Mouse (Mus musculus) kidney, adult 11 months (tissue): ENCODE data around the gene Lnpep.
"Not testable (repeated sequence)": the region's sequence is repeated elsewhere in the genome, so short reads cannot be mapped to it uniquely, and the experiment has no call there.

Source experiments
- DNase-seq: peaks from one replicate; pipeline ENCODE4 v3.0.0; 2022

Lnpep gene

GRCm38 (mm10) chr17:17608416-17608988, 16.3 kb downstream of the Lnpep start:
- no peak for DNase-seq

DNA sequence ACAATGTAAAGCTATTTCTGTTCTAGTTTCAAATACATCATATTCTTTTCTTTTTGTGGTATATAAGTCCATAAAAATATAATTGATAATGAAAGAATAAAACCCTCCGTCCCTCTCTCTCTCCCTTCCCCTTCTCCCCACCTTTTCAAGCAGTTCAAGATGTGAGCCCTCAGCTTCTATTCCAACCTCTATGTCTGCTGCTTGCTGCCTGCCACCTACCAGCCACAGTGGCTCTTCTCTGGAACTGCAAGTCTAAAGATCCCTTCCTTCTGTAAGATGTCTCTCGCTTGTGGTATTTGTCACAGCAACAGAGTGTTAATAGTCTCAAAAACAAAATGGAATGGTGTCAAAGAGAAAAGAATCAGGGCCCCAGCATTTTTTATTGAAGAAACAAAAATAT, 20.3 kb downstream of the Lnpep start:
- no peak for DNase-seq

DNA sequence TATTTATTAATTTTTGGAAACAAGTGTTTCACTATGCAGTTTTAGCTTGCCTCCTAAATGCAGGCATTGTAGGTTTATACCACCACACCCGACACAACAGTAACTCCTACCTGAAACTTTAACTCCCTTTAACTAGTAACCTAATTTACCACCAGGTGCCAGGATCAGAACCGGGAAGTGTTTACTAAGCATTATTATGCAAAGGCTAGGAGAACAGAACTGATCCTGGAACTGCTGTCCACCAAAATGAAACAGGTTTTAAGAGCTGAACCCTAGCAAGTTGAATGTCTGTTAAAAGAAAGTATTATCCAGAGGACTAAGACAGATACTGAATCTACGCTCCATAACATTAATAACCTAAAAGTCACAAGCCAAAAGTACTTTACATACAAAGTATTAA, 21.2 kb downstream of the Lnpep start:
- no peak for DNase-seq

GRCm38 (mm10) chr17:17602786-17603185, 22.1 kb downstream of the Lnpep start:
- DNase-seq = no peak

DNA sequence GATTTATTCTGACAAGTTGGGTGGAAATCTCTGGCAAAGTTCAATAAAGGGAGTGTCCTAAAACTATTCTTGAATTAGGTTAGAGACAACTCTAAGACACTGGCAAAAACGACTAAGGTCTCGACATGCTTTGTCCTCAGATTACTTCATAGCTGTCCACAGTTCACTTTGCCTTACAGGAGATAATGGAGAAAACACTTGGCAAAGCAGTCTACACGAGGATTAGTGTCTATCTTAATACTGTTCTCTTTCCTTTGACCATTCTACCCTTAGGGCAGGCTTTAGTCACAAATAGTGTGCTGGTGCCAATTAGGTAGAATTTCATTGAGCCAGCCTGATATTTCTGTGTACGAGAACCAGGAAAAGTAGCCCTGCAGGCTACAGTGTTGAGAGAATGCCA, 22.5 kb downstream of the Lnpep start:
- DNase-seq = no peak

DNA sequence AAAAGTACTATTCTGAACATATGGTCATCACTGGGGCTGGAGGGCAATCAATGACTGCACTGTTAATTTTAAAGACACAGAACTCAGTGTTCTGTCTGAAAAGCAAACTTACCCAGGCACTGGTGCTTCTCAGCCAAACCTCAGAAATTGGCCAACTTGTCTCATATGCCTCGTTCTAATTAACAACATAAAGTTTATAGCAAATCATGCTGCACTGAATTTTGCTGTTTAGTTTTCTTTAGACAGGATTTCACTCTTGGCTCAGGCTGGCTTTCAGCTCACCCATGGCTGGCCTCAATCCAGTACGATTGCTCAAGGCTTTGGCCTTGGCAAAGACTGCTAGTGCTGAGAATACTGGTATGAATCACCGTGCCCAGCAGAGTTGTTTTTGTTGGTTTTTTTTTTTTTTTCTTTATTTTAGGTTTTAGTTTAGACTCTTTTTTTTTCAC, 24.0 kb downstream of the Lnpep start:
- peak; percentile 74 for DNase-seq

- DNase-seq = no peak
Observed at GRCm38 (mm10) chr17:17600001-17600400, 24.8 kb downstream of the Lnpep start.

DNA sequence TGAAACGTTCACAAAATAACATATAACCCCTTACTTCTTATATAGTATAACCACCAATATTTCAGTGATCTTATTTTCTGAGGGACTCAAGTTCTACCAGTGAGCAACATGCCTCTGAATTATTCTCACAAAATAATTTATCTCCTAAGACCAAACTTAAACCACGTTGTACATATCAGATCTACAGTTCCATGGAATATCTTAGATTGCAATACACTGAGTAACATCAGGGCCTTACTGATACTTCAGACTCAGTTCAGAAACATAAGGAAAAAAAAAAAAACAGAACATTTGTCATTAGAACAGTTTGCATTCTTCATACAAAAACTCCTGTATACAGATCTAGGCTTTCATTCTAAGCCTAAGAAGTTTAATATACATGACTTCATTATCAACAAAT, 26.5 kb downstream of the Lnpep start:
- no peak for DNase-seq

DNA sequence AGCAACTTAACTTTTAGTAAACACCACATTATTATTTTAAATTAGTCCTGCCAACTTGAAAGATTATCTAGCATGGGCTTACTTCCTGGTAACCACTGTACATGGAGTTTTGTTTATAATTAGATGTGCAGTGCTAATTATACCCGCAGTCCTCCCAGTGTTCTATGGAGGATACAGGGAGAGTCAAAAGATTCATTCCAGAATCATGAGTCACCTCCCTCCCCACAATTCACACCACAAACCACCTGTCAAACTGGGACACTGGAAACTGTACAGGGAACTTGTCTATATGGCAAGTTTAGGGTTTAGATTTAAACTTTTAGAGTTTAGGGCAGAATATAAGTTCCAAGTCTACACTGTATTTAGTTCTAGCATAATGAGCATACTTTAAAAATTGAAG, 31.9 kb downstream of the Lnpep start:
- DNase-seq = no peak

- no peak for DNase-seq
Observed at GRCm38 (mm10) chr17:17587333-17588047, 37.4 kb downstream of the Lnpep start.

- DNase-seq = no peak
Observed at GRCm38 (mm10) chr17:17585115-17585514, 39.7 kb downstream of the Lnpep start.

DNA sequence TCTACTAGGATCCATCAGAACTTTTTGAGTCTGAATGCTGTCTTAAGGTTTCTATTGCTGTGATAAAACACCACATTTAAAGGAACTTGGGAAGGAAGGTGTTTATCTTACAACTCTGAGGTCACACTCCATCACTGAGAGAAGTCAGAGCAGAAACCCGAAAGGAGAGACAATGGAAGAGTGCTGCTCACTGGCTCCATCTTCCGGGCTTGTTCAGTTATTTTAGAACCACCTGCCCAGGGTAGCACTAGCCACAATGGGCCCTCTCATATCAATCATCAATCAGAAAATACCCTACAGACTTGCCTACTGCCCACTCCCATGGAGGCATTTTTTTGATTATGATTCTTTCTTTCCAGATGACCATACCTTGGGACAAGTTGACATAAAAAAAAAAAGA, 41.0 kb downstream of the Lnpep start:
- DNase-seq = no peak

- no peak for DNase-seq
Observed at GRCm38 (mm10) chr17:17581234-17581633, 43.6 kb downstream of the Lnpep start.

- DNase-seq = no peak
Observed at GRCm38 (mm10) chr17:17576399-17576798, 48.5 kb downstream of the Lnpep start.

DNA sequence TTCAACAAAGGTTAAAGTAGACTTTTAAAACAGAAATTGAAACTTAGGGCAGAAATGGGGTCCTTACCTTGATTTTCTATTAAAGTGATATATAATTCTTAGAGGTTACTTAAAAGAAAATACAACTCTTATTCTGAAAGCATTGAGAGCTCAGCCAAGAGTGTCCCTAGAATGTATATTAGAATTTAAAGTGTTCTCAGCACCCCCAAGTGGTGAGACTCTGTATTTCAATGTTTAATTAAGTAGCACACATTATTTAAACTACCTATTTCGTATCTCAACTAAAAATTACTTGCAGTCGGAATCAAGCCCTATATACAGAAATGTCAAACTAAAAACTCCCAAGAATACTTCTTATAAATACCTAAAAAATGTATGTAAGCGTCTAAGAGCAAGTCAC, 57.8 kb downstream of the Lnpep start:
- DNase-seq = no peak

- DNase-seq = no peak
Observed at GRCm38 (mm10) chr17:17548958-17549357, 75.9 kb downstream of the Lnpep start.

DNA sequence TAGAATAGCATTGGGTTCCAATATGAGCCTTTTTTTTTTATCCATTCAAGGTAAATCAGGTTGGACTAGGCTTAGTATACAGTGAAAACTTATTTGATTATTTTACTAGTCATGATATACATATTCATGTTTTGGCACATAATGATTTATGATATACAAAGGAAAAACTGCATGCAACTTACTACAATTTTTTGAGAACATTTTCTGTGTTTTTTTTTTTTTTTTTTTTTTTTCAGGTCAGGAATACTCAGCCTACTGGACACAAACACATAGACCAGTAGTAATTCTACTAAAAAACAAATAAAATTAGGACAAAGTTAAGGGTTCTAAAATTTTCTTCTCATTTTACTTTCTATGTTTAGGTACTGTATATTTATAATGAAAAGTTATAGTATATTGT, 93.5 kb downstream of the Lnpep start:
- no peak for DNase-seq

- no peak for DNase-seq
Observed at GRCm38 (mm10) chr17:17516384-17517016, 108.3 kb downstream of the Lnpep start.

DNA sequence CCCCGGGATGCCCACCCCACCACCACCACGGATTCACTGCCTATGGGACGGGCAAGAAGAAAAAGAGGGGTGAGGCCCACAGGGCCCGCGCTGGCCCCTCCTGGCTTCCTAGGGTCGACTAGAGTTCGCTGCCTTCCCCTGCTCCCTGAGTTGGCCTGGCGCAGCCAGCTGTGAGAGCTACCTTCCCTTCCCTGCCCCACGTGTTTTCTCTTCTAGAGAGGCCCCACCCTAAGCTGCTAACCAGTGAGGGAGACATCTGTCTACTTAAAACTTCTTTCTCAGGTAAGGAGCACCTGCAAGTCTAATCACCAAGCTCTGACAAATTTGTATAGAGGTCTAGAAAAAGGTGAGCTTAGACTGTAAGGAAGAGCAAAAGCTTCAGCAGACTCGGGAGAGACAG, 118.2 kb downstream of the Lnpep start:
- DNase-seq = no peak

- no peak for DNase-seq
Observed at GRCm38 (mm10) chr17:17499278-17499677, 125.6 kb downstream of the Lnpep start.

DNA sequence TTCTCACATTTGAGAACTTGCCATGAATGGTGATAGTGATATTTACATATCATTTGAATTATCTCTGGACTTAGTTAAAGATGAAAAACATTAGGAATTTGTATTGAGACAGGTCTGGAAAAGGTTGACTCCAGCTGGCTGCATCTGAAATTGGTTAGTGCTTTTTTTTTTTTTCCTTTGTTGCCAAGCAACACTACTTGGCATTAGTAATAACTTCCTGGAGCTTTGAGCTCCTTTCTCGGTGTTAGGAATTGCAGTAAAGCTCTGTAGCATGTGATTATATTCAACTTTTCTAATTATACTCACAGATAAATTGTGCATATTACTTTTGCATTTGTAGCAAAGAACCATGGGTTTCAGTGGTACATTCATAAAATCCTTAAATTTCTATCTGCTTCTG, 126.0 kb downstream of the Lnpep start:
- no peak for DNase-seq

DNA sequence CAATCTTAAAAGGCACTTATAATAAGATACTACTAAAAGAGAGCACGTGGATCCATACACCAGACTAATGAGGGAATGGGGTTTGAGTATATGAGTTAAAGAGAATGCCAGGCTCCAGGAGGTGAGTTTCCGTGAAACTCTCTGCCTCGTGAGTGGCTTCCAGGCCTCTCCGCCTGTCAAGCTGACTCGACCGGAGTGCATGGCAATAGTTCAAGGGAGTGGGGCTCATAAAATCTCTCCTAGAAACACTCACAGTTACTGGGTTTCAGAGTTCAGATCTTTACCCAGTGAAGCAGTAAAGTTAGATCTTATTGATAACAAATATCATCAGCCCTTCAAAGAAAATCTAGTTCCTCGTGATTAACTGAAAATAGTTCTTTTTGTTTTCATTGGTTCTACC, 128.1 kb downstream of the Lnpep start:
- DNase-seq = no peak

DNA sequence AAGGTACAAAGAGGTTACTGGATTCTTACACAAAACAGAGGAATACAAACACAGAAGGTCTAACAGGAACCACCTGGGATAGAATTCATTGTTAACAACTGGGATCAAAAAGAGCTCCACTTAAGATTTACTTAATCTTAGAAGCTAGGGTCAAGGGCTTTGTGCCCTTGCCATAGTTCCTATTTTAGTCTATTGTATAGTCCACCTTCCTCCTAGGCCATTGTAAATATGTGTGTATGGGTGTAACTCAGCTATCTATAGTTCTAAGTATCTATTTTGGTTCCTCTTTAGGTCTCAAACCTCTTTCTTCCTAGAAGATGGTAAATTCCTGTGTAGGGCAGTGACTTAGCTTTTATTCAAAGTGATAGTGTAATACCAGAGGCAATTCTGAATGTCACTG, 128.6 kb downstream of the Lnpep start:
- not testable (repeated sequence) for DNase-seq

- DNase-seq = no peak
Observed at GRCm38 (mm10) chr17:17492116-17492515, 132.7 kb downstream of the Lnpep start.

DNA sequence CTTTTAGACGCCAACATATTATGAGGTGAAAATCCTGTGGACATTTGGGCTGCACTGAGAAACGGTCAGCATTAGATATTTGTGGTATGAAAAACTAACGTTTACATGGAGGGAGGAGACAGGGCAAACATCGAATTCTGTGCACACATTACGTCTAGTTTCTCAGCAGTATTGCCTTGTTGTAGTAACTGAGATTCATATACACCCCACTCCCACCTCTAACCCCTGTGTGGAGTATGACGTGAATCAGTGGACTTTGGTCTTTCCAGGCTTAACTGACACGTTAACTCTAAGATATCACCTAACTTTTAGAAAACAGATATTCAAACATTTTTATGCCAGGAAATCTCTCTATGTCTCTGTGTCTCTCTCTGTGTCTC, 133.2 kb downstream of the Lnpep start:
- DNase-seq = no peak
